Mouse (Mus musculus): ENCODE measurements around the gene Vmn1r52. TPM values are rescaled to one million over a fixed set of nuclear protein-coding genes. Genes with fewer than 3 reads are reported as not detected.
"Not testable (repeated sequence)": the region's sequence is repeated elsewhere in the genome, so short reads cannot be mapped to it uniquely, and the experiment has no call there.

Gene Vmn1r52
- not detected in 2 replicates for polyA plus RNA-seq (2012; ENCODE audit: insufficient read depth, low replicate concordance)

GRCm38 (mm10) chr6:90174508-90174907 lies at the start of gene Vmn1r52:
Gene Vmn1r52, plus strand, starts transcription at chr6:90174808.
- H3K4me1 ChIP-seq = no peaks in the 10 kb centered on the region
- no peaks in the 10 kb centered on the region for H3K36me3 ChIP-seq (replicated peaks; ENCODE audit: low read length)
- TF ChIP-seq GATA1 (IDR thresholded peaks at IDR 0.05; ENCODE audit: borderline replicate concordance, low read length) (no peak), FLI1 (IDR thresholded peaks at IDR 0.05; ENCODE audit: low read length) (no peak)
- H3K27me3 ChIP-seq (replicated peaks) = no peaks in the 10 kb centered on the region
- no peaks in the 10 kb centered on the region for H3K9me3 ChIP-seq
- no peak within 1 kb of the TSS for H3K4me3 ChIP-seq (replicated peaks)

- H3K9me3 ChIP-seq = no peaks in the 10 kb centered on the region
- H3K4me1 ChIP-seq = no peaks in the 10 kb centered on the region
- no peaks in the 10 kb centered on the region for H3K27me3 ChIP-seq (replicated peaks)
- H3K36me3 ChIP-seq (replicated peaks; ENCODE audit: low read length) = no peaks in the 10 kb centered on the region
- no peak overlapping the region for H3K4me3 ChIP-seq (replicated peaks)
- no peak for TF ChIP-seq FLI1 (IDR thresholded peaks at IDR 0.05; ENCODE audit: low read length)
- TF ChIP-seq GATA1 (IDR thresholded peaks at IDR 0.05; ENCODE audit: borderline replicate concordance, low read length) = no peak
Measured at GRCm38 (mm10) chr6:90160139-90160538, 14.5 kb upstream of the Vmn1r52 start.

- H3K4me3 ChIP-seq (replicated peaks); H3K9me3 ChIP-seq; H3K4me1 ChIP-seq: not testable (repeated sequence)
Measured at GRCm38 (mm10) chr6:90202493-90202892, 27.9 kb downstream of the Vmn1r52 start, which contains the start of gene V1ra8. Gene V1ra8, plus strand, starts transcription at chr6:90202793.

GRCm38 (mm10) chr6:90224338-90224737 lies 49.7 kb downstream of the Vmn1r52 start, which contains the start of gene Vmn1r53:
Gene Vmn1r53, minus strand, starts transcription at chr6:90224438.
- Histone ChIP-seq H3K4me1 (no peaks in the 10 kb centered on the region), H3K36me3 (replicated peaks; ENCODE audit: low read length) (no peaks in the 10 kb centered on the region), H3K27me3 (replicated peaks) (no peaks in the 10 kb centered on the region), H3K9me3 (0 out of 2 replicates have a peak, but pooled peaks cover 4% of the 10 kb centered on the region), H3K4me3 (replicated peaks) (no peak within 1 kb of the TSS)
- TF ChIP-seq FLI1 (IDR thresholded peaks at IDR 0.05; ENCODE audit: low read length) = no peak
- TF ChIP-seq GATA1 (IDR thresholded peaks at IDR 0.05; ENCODE audit: borderline replicate concordance, low read length) = no peak

More at GRCm38 (mm10) chr6:90202493-90202892, 27.9 kb downstream of the Vmn1r52 start, which contains the start of gene V1ra8:
- H3K27me3 ChIP-seq (replicated peaks); H3K36me3 ChIP-seq (replicated peaks; ENCODE audit: low read length): not testable (repeated sequence)

Other genes starting within 250 kb of the Vmn1r52 start
- not detected in 2 replicates for gene Vmn1r45, start 234.2 kb upstream of the Vmn1r52 start, polyA plus RNA-seq (2012; ENCODE audit: insufficient read depth, low replicate concordance)
- gene Vmn1r46, start 205.5 kb upstream of the Vmn1r52 start, polyA plus RNA-seq (2012; ENCODE audit: insufficient read depth, low replicate concordance) = not detected in 2 replicates
- not detected in 2 replicates for gene Vmn1r47, start 158.7 kb upstream of the Vmn1r52 start, polyA plus RNA-seq (2012; ENCODE audit: insufficient read depth, low replicate concordance)
- gene Vmn1r48, start 138.0 kb upstream of the Vmn1r52 start, polyA plus RNA-seq (2012; ENCODE audit: insufficient read depth, low replicate concordance) = not detected in 2 replicates
- not detected in 2 replicates for gene Vmn1r49, start 96.3 kb upstream of the Vmn1r52 start, polyA plus RNA-seq (2012; ENCODE audit: insufficient read depth, low replicate concordance)
- not detected in 2 replicates for gene Vmn1r50, start 73.4 kb upstream of the Vmn1r52 start, polyA plus RNA-seq (2012; ENCODE audit: insufficient read depth, low replicate concordance)
- 0.03 TPM in 1 of 2 replicates, not detected in the other for gene Vmn1r51, start 52.2 kb upstream of the Vmn1r52 start, polyA plus RNA-seq (2012; ENCODE audit: insufficient read depth, low replicate concordance)
- not detected in 2 replicates for gene V1ra8, start 28.0 kb downstream of the Vmn1r52 start, polyA plus RNA-seq (2012; ENCODE audit: insufficient read depth, low replicate concordance)
- gene Vmn1r53, start 49.6 kb downstream of the Vmn1r52 start, polyA plus RNA-seq (2012; ENCODE audit: insufficient read depth, low replicate concordance) = not detected in 2 replicates
- not detected in 2 replicates for gene Vmn1r54, start 71.5 kb downstream of the Vmn1r52 start, polyA plus RNA-seq (2012; ENCODE audit: insufficient read depth, low replicate concordance)
- gene BC048671, start 126.4 kb downstream of the Vmn1r52 start, polyA plus RNA-seq (2012; ENCODE audit: insufficient read depth, low replicate concordance) = not detected in 2 replicates
- 0.13 TPM in 1 of 2 replicates, not detected in the other for gene Chst13, start 150.4 kb downstream of the Vmn1r52 start, polyA plus RNA-seq (2012; ENCODE audit: insufficient read depth, low replicate concordance)
- not detected in 2 replicates for gene Uroc1, start 158.5 kb downstream of the Vmn1r52 start, polyA plus RNA-seq (2012; ENCODE audit: insufficient read depth, low replicate concordance)
- gene Zxdc, start 194.7 kb downstream of the Vmn1r52 start, polyA plus RNA-seq (2012; ENCODE audit: insufficient read depth, low replicate concordance) = 7.1 and 22.5 TPM in 2 replicates

Data from megakaryocyte, embryonic 14.5 days (primary cell).